Mouse (Mus musculus) lung, postnatal 0 days (tissue): ENCODE results near the gene Gm42715. TPM values are rescaled to one million over a fixed set of nuclear protein-coding genes. Genes with fewer than 3 reads are reported as not detected.
"Not testable (repeated sequence)": the region's sequence is repeated elsewhere in the genome, so short reads cannot be mapped to it uniquely, and the experiment has no call there.

Experiments
- ATAC-seq: fragments of 200-750 bp; cut with Nextera tagmentation; 2 replicates; pipeline ENCODE4 v1.8.0; 2017; ENCODE audit warnings: moderate library complexity
- DNase-seq: peaks from one replicate; pipeline ENCODE4 v3.0.0-alpha.2; 2016; ENCODE audit warnings: low spot score
- H3K27ac ChIP-seq: fragments of 300-500 bp; sonication (generic); 2 replicates; pipeline ENCODE4 v1.5.1; 2014; ENCODE audit warnings: antibody characterized with exemption, mild to moderate bottlenecking, low read length, mixed read lengths
- H3K27me3 ChIP-seq: fragments of 300-500 bp; sonication (generic); replicated peaks from 2 replicates; pipeline ENCODE4 v1.6.1; 2014; ENCODE audit warnings: low read length, mixed read lengths; ENCODE audit not compliant: insufficient read depth
- H3K36me3 ChIP-seq: fragments of 300-500 bp; sonication (generic); 2 replicates; pipeline ENCODE4 v1.6.1; 2014; ENCODE audit warnings: low read length, mixed read lengths; ENCODE audit not compliant: insufficient read depth
- H3K4me1 ChIP-seq: fragments of 300-500 bp; sonication (generic); 2 replicates; pipeline ENCODE4 v1.6.1; 2014; ENCODE audit warnings: antibody characterized with exemption, low read depth, low read length, mixed read lengths; ENCODE audit not compliant: insufficient read depth
- H3K4me2 ChIP-seq: fragments of 300-500 bp; sonication (generic); replicated peaks from 2 replicates; pipeline ENCODE4 v1.6.1; 2014; ENCODE audit warnings: low read depth, mild to moderate bottlenecking, low read length, moderate library complexity, mixed read lengths
- H3K4me3 ChIP-seq: fragments of 300-500 bp; sonication (generic); 2 replicates; pipeline ENCODE4 v1.5.1; 2014; ENCODE audit warnings: low read depth, low read length
- H3K9ac ChIP-seq: fragments of 300-500 bp; sonication (generic); replicated peaks from 2 replicates; pipeline ENCODE4 v1.6.1; 2014; ENCODE audit warnings: low read depth, mild to moderate bottlenecking
- H3K9me3 ChIP-seq: fragments of 300-500 bp; sonication (generic); 2 replicates; pipeline ENCODE4 v1.6.1; 2016; ENCODE audit warnings: low read length, mixed read lengths
- CTCF ChIP-seq: IDR thresholded peaks from 2 replicates; pipeline ENCODE4 v1.5.1; 2016; ENCODE audit warnings: antibody characterized with exemption, mild to moderate bottlenecking
- EP300 ChIP-seq: IDR thresholded peaks from 2 replicates; pipeline ENCODE4 v1.6.1; 2016; ENCODE audit warnings: antibody characterized with exemption, mild to moderate bottlenecking, control low read depth
- WGBS: fragments of 180-500 bp; shearing (Covaris S2); extraction: QIAGEN DNeasy Blood & Tissue Kit; methylation state at CpG from one replicate; pipeline ENCODE4 v1.1.7; 2014; 5-methylcytosine and 5-hydroxymethylcytosine counted together
- polyA plus RNA-seq: library from polyadenylated mRNA; unstranded; fragments of >200 nt; fragmentation: Nextera tagmentation; extraction: Ambion mirVana; gene quantifications from 2 replicates; pipeline ENCODE4 v1.2.1, GENCODE M21; 2015

Gene Gm42715
- polyA plus RNA-seq, 1 experiment from 2014 or later: 9.3 TPM

- H3K4me2 ChIP-seq: no peak overlapping the region
- DNase-seq: no peak
- WGBS: 73% methylated on average over 3 of the region's 3 CpGs
- no peak overlapping the region for H3K9ac ChIP-seq
- no peaks in the 10 kb centered on the region for H3K27me3 ChIP-seq
- H3K4me3 ChIP-seq: no peak overlapping the region
- TF ChIP-seq CTCF: no peak
- no peak for TF ChIP-seq EP300
- peaks cover 38% of the 10 kb centered on the region; the same call in 1 of the 2 replicates for H3K36me3 ChIP-seq
- peak; percentile 61 for ATAC-seq
- H3K4me1 ChIP-seq: no peaks in the 10 kb centered on the region
- H3K9me3 ChIP-seq: no peaks in the 10 kb centered on the region
- no peak overlapping the region for H3K27ac ChIP-seq
These were observed 27.5 kb upstream of the Gm42715 start for GRCm38 (mm10) chr7:127491846-127492245.

- no peak overlapping the region for H3K4me2 ChIP-seq
- H3K4me1 ChIP-seq: no peaks in the 10 kb centered on the region
- H3K27ac ChIP-seq: no peak overlapping the region
- DNase-seq: no peak
- H3K27me3 ChIP-seq: no peaks in the 10 kb centered on the region
- peaks cover 23% of the 10 kb centered on the region; the same call in 1 of the 2 replicates for H3K36me3 ChIP-seq
- TF ChIP-seq CTCF (no peak), EP300 (no peak)
- H3K9me3 ChIP-seq: no peaks in the 10 kb centered on the region
- no peak for ATAC-seq
- H3K9ac ChIP-seq: no peak overlapping the region
- no peak overlapping the region for H3K4me3 ChIP-seq
These were observed 24.7 kb upstream of the Gm42715 start for GRCm38 (mm10) chr7:127494648-127495047.

GRCm38 (mm10) chr7:127497382-127497781, 22.0 kb upstream of the Gm42715 start:
- Histone ChIP-seq H3K27me3 (no peaks in the 10 kb centered on the region), H3K27ac (no peak overlapping the region), H3K9me3 (no peaks in the 10 kb centered on the region), H3K36me3 (no peaks in the 10 kb centered on the region), H3K4me2 (no peak overlapping the region), H3K4me3 (no peak overlapping the region), H3K4me1 (no peaks in the 10 kb centered on the region), H3K9ac (no peak overlapping the region)
- no peak for DNase-seq
- no peak for TF ChIP-seq EP300
- no peak for TF ChIP-seq CTCF
- no peak for ATAC-seq
- WGBS: 70% methylated on average over 2 of the region's 2 CpGs

GRCm38 (mm10) chr7:127498407-127498806, 21.0 kb upstream of the Gm42715 start:
- no peak overlapping the region for H3K9ac ChIP-seq
- no peaks in the 10 kb centered on the region for H3K9me3 ChIP-seq
- H3K36me3 ChIP-seq: no peaks in the 10 kb centered on the region
- H3K4me2 ChIP-seq: no peak overlapping the region
- TF ChIP-seq EP300: no peak
- peak; percentile 67 for TF ChIP-seq CTCF
- DNase-seq (peak; percentile 39), ATAC-seq (no peak)
- no peak overlapping the region for H3K4me3 ChIP-seq
- H3K27ac ChIP-seq: no peak overlapping the region
- WGBS: 38% methylated on average over 3 of the region's 3 CpGs
- H3K27me3 ChIP-seq: no peaks in the 10 kb centered on the region
- no peaks in the 10 kb centered on the region for H3K4me1 ChIP-seq

GRCm38 (mm10) chr7:127508291-127508690, 11.1 kb upstream of the Gm42715 start:
- no peak overlapping the region for H3K4me2 ChIP-seq
- no peak overlapping the region for H3K9ac ChIP-seq
- H3K9me3 ChIP-seq: no peaks in the 10 kb centered on the region
- no peak overlapping the region for H3K27ac ChIP-seq
- no peak for TF ChIP-seq EP300
- TF ChIP-seq CTCF: no peak
- DNase-seq: no peak
- no peak overlapping the region for H3K4me3 ChIP-seq
- ATAC-seq: no peak
- 93% methylated on average over 3 of the region's 3 CpGs for WGBS
- no peaks in the 10 kb centered on the region for H3K36me3 ChIP-seq
- H3K27me3 ChIP-seq: no peaks in the 10 kb centered on the region
- peaks cover 5% of the 10 kb centered on the region; the same call in 1 of the 2 replicates for H3K4me1 ChIP-seq

GRCm38 (mm10) chr7:127509830-127510229, 9.6 kb upstream of the Gm42715 start:
- H3K4me1 ChIP-seq, H3K27me3 ChIP-seq, ATAC-seq, H3K9me3 ChIP-seq, H3K4me2 ChIP-seq, H3K27ac ChIP-seq, DNase-seq, H3K9ac ChIP-seq, H3K4me3 ChIP-seq, H3K36me3 ChIP-seq: not testable (repeated sequence)
- 82% methylated on average over 3 of the region's 4 CpGs for WGBS

GRCm38 (mm10) chr7:127511241-127511640, 8.1 kb upstream of the Gm42715 start:
- Histone ChIP-seq H3K4me2 (peak overlapping the region; percentile 45), H3K4me3 (peak overlapping the region; percentile 87), H3K27me3 (no peaks in the 10 kb centered on the region), H3K9me3 (no peaks in the 10 kb centered on the region), H3K27ac (peak overlapping the region; percentile 99; the same call in 1 of the 2 replicates), H3K36me3 (peaks cover 5% of the 10 kb centered on the region; the same call in 1 of the 2 replicates), H3K9ac (no peak overlapping the region), H3K4me1 (peaks cover 5% of the 10 kb centered on the region; the same call in 1 of the 2 replicates)
- no peak for ATAC-seq
- WGBS: 22% methylated on average over 8 of the region's 8 CpGs
- TF ChIP-seq EP300: no peak
- peak; percentile 44 for TF ChIP-seq CTCF
- peak; percentile 49 for DNase-seq
